Mouse (Mus musculus): ENCODE results near the gene Txndc5. TPM values are rescaled to one million over a fixed set of nuclear protein-coding genes. Genes with fewer than 3 reads are reported as not detected.

Gene Txndc5
- total RNA-seq, 1 experiment, result 191 TPM

GRCm38 (mm10) chr13:38509681-38510341, 18.8 kb downstream of the Txndc5 start:
- no peak for DNase-seq (ENCODE audit: low read depth, low spot score)
- Histone ChIP-seq H3K9me3 (ENCODE audit: control insufficient read depth, insufficient read depth, low read depth, low read length) (no peaks in the 10 kb centered on the region), H3K9ac (ENCODE audit: insufficient read depth, low read depth, low read length, poor library complexity, severe bottlenecking) (no peak overlapping the region), H3K4me1 (ENCODE audit: control insufficient read depth in 2 of 2, insufficient read depth in 2 of 2, low read length in 2 of 2, poor library complexity in 1 of 2) (peaks cover 0 to 14% of the 10 kb centered on the region in 2 experiments; a peak in 3 of 4 replicates), H3K36me3 (ENCODE audit: control insufficient read depth, insufficient read depth, low read length, poor library complexity, severe bottlenecking) (peaks cover 52% of the 10 kb centered on the region), H3K27ac (ENCODE audit: insufficient read depth, low read depth, low read length, poor library complexity, severe bottlenecking) (no peak overlapping the region), H3K4me3 (ENCODE audit: insufficient read depth in 1 of 2, low read depth in 1 of 2, low read length in 2 of 2, poor library complexity in 1 of 2, severe bottlenecking in 1 of 2) (no peak overlapping the region)
- in situ Hi-C loops (cut with MboI; ENCODE audit: low sequenced_read_pairs in 2 of 2, unreplicated experiment in 2 of 2), result no loop called here
- TF ChIP-seq CHD2 (IDR thresholded peaks at IDR 0.05; ENCODE audit: low read depth, low read length) (no peak), HCFC1 (IDR thresholded peaks at IDR 0.05; ENCODE audit: borderline replicate concordance, insufficient read depth, low read length) (no peak), ZC3H11A (IDR thresholded peaks at IDR 0.05; ENCODE audit: borderline replicate concordance, low read depth, low read length) (no peak), ZNF384 (IDR thresholded peaks at IDR 0.05; ENCODE audit: low read depth, low read length) (no peak), MAFK (IDR thresholded peaks at IDR 0.05; ENCODE audit: insufficient read depth, low read depth, low read length) (no peak)

DNA sequence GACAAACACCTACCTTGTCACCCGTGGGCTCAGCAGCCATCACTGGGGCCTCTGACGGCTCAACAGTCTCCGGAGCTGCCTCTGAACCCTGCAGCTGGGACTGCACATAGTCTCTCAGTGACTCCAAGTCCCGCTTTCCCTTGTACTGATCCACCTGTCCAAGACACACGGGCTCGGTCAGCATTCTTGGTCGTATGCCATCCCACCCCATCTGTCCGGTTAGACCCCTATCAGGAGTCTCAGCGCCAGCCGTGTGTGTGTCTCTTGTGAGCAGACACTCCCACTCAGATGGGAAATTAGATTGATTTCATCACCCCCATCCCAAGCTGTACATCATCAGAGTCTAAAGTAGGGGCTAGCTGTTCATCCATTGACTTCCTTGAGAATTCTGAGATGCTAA, 21.7 kb downstream of the Txndc5 start:
- Histone ChIP-seq H3K36me3 (ENCODE audit: control insufficient read depth, insufficient read depth, low read length, poor library complexity, severe bottlenecking) (peaks cover 53% of the 10 kb centered on the region), H3K9ac (ENCODE audit: insufficient read depth, low read depth, low read length, poor library complexity, severe bottlenecking) (no peak overlapping the region), H3K9me3 (ENCODE audit: control insufficient read depth, insufficient read depth, low read depth, low read length) (no peaks in the 10 kb centered on the region), H3K4me3 (ENCODE audit: insufficient read depth in 1 of 2, low read depth in 1 of 2, low read length in 2 of 2, poor library complexity in 1 of 2, severe bottlenecking in 1 of 2) (no peak overlapping the region), H3K27ac (ENCODE audit: insufficient read depth, low read depth, low read length, poor library complexity, severe bottlenecking) (no peak overlapping the region), H3K4me1 (ENCODE audit: control insufficient read depth in 2 of 2, insufficient read depth in 2 of 2, low read length in 2 of 2, poor library complexity in 1 of 2) (peaks cover 0 to 2% of the 10 kb centered on the region in 2 experiments; a peak in 1 of 4 replicates)
- DNase-seq (ENCODE audit: low read depth, low spot score), result no peak
- no peak for TF ChIP-seq HCFC1 (IDR thresholded peaks at IDR 0.05; ENCODE audit: borderline replicate concordance, insufficient read depth, low read length)
- TF ChIP-seq ZC3H11A (IDR thresholded peaks at IDR 0.05; ENCODE audit: borderline replicate concordance, low read depth, low read length), result no peak
- TF ChIP-seq CHD2 (IDR thresholded peaks at IDR 0.05; ENCODE audit: low read depth, low read length), result no peak
- no peak for TF ChIP-seq ZNF384 (IDR thresholded peaks at IDR 0.05; ENCODE audit: low read depth, low read length)
- TF ChIP-seq MAFK (IDR thresholded peaks at IDR 0.05; ENCODE audit: insufficient read depth, low read depth, low read length), result no peak
- in situ Hi-C loops (cut with MboI; ENCODE audit: low sequenced_read_pairs in 2 of 2, unreplicated experiment in 2 of 2), result no loop called here

GRCm38 (mm10) chr13:38506320-38506719, 22.3 kb downstream of the Txndc5 start:
- no peak overlapping the region for H3K4me3 ChIP-seq (ENCODE audit: insufficient read depth in 1 of 2, low read depth in 1 of 2, low read length in 2 of 2, poor library complexity in 1 of 2, severe bottlenecking in 1 of 2)
- H3K9ac ChIP-seq (ENCODE audit: insufficient read depth, low read depth, low read length, poor library complexity, severe bottlenecking), result no peak overlapping the region
- no peak overlapping the region for H3K27ac ChIP-seq (ENCODE audit: insufficient read depth, low read depth, low read length, poor library complexity, severe bottlenecking)
- peaks cover 0 to 2% of the 10 kb centered on the region in 2 experiments; a peak in 1 of 4 replicates for H3K4me1 ChIP-seq (ENCODE audit: control insufficient read depth in 2 of 2, insufficient read depth in 2 of 2, low read length in 2 of 2, poor library complexity in 1 of 2)
- in situ Hi-C loops (cut with MboI; ENCODE audit: low sequenced_read_pairs in 2 of 2, unreplicated experiment in 2 of 2), result no loop called here
- TF ChIP-seq ZC3H11A (IDR thresholded peaks at IDR 0.05; ENCODE audit: borderline replicate concordance, low read depth, low read length) (no peak), HCFC1 (IDR thresholded peaks at IDR 0.05; ENCODE audit: borderline replicate concordance, insufficient read depth, low read length) (no peak), CHD2 (IDR thresholded peaks at IDR 0.05; ENCODE audit: low read depth, low read length) (no peak), ZNF384 (IDR thresholded peaks at IDR 0.05; ENCODE audit: low read depth, low read length) (no peak), MAFK (IDR thresholded peaks at IDR 0.05; ENCODE audit: insufficient read depth, low read depth, low read length) (no peak)
- peaks cover 58% of the 10 kb centered on the region for H3K36me3 ChIP-seq (ENCODE audit: control insufficient read depth, insufficient read depth, low read length, poor library complexity, severe bottlenecking)
- peak; percentile 24 for DNase-seq (ENCODE audit: low read depth, low spot score)
- H3K9me3 ChIP-seq (ENCODE audit: control insufficient read depth, insufficient read depth, low read depth, low read length), result no peaks in the 10 kb centered on the region

DNA sequence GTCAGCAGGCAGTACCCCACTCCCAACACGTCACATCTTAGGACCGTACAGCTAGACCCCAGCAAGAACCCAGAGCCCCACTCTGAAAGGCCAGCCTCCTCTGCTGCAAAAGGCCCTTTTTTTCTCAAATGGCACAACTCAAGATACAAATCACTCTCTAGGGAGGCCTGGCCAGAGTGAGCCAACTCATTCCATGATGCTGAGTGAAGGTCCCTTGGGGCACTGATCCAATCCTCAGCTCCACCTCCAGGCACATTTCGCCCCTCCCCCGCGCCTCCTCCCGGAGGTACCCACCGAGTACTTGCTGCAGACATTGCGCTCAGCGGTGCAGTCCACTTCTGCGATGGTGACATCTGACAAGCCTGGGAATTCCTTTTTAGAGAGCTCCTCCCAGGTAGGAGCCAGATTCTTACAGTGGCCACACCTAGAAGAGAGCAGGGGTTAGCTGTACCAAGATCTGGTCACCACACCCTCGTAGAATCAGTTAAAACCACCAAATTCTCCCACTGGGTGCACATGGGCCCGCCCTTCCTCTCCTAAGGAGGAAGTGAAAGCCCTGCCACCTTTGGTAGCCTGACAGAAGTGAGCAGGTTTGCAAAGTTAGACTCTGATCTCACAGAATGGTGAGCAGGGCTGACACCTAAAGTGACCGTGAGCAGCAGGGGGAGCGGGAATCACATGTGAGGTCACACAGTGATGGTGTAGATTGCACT, 25.3 kb downstream of the Txndc5 start:
- no peak overlapping the region for H3K27ac ChIP-seq (ENCODE audit: insufficient read depth, low read depth, low read length, poor library complexity, severe bottlenecking)
- in situ Hi-C loops (cut with MboI; ENCODE audit: low sequenced_read_pairs in 2 of 2, unreplicated experiment in 2 of 2), result no loop called here
- H3K4me3 ChIP-seq (ENCODE audit: insufficient read depth in 1 of 2, low read depth in 1 of 2, low read length in 2 of 2, poor library complexity in 1 of 2, severe bottlenecking in 1 of 2), result no peak overlapping the region
- H3K9me3 ChIP-seq (ENCODE audit: control insufficient read depth, insufficient read depth, low read depth, low read length), result no peaks in the 10 kb centered on the region
- DNase-seq (ENCODE audit: low read depth, low spot score), result peak; percentile 12
- peaks cover 0 to 2% of the 10 kb centered on the region in 2 experiments; a peak in 1 of 4 replicates for H3K4me1 ChIP-seq (ENCODE audit: control insufficient read depth in 2 of 2, insufficient read depth in 2 of 2, low read length in 2 of 2, poor library complexity in 1 of 2)
- TF ChIP-seq CHD2 (IDR thresholded peaks at IDR 0.05; ENCODE audit: low read depth, low read length) (no peak), MAFK (IDR thresholded peaks at IDR 0.05; ENCODE audit: insufficient read depth, low read depth, low read length) (no peak), HCFC1 (IDR thresholded peaks at IDR 0.05; ENCODE audit: borderline replicate concordance, insufficient read depth, low read length) (no peak), ZC3H11A (IDR thresholded peaks at IDR 0.05; ENCODE audit: borderline replicate concordance, low read depth, low read length) (no peak), ZNF384 (IDR thresholded peaks at IDR 0.05; ENCODE audit: low read depth, low read length) (no peak)
- peaks cover 62% of the 10 kb centered on the region for H3K36me3 ChIP-seq (ENCODE audit: control insufficient read depth, insufficient read depth, low read length, poor library complexity, severe bottlenecking)
- no peak overlapping the region for H3K9ac ChIP-seq (ENCODE audit: insufficient read depth, low read depth, low read length, poor library complexity, severe bottlenecking)
